Mouse (Mus musculus): ENCODE measurements at regions not wholly inside any gene's neighbourhood (a gene's known extent, or its start where the extent isn't known, plus 50 kb on each side); places are given as distances from the start of the nearest gene placed in this dataset.

DNA sequence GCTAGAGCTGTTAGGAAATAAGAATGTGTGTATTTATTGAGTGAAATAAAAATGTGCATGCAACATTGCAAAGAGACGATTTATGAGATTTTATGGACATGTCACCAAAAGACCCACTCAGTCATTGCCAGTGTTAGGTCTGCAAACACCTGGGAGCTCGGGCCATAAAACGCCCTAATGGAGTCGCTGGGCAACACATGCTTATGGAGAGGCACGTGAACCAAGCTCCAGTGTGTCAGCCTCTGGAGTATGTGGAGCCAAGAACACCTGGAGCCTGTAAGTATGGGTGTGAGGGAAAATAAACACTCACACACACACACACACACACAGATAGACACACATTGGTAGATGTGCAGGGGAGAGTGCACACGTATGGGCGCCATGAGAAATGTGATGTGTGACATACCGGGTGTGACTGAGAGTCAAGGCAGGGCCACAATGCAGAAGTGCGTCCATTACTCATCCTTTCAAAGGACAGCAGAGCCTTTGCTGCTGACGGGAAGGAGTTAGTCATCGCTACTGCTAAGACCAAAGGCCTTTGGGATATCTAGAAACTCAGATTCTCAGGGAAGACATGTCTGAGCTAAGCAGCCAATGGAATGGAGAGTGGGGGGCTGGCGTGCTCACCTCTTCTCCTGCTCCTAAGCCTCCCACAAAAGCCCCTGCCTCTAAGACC, 124.2 kb downstream of the Gm826 start:
- H3K9me3 ChIP-seq (ENCODE audit: control insufficient read depth, low read length): no peaks in the 10 kb centered on the region
- H3K4me1 ChIP-seq (ENCODE audit: control insufficient read depth, insufficient read depth, low read length): no peaks in the 10 kb centered on the region
- no peak overlapping the region for H3K27ac ChIP-seq (ENCODE audit: low read depth, low read length)
- H3K4me3 ChIP-seq (ENCODE audit: low read length): no peak overlapping the region
- H3K9ac ChIP-seq (ENCODE audit: low read depth, low read length): no peak overlapping the region
- no peaks in the 10 kb centered on the region for H3K27me3 ChIP-seq (ENCODE audit: control insufficient read depth, insufficient read depth, low read length)
- no peak for ATAC-seq (ENCODE audit: low FRiP score, low TSS enrichment)
- WGBS: 81% methylated on average over 12 of the region's 12 CpGs
- H3K4me2 ChIP-seq (replicated peaks; ENCODE audit: low read depth, low read length): no peak overlapping the region
- no peaks in the 10 kb centered on the region for H3K36me3 ChIP-seq (ENCODE audit: control insufficient read depth, insufficient read depth, low read length)

DNA sequence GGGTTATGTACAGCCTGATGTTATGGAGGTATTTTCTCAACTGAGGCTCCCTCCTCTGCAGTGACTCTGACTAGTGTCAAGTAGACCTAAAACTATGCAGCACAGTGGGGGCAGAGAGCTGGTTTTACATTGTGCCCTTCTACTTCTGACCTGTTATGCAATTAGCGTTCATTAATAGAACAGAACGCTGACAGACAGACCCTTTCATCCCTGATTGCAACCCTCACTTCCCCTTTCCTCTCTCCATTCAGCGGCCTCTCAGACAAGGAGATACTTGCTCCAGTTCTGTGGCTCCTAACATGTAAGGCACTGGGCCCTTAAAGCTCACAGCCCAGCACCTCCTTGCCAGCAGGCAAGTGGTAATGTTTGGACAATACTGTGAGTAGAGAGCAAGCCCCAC, 125.7 kb downstream of the Gm826 start:
- Histone ChIP-seq H3K9me3 (ENCODE audit: control insufficient read depth, low read length) (no peaks in the 10 kb centered on the region), H3K36me3 (ENCODE audit: control insufficient read depth, insufficient read depth, low read length) (no peaks in the 10 kb centered on the region), H3K4me3 (ENCODE audit: low read length) (no peak overlapping the region), H3K27me3 (ENCODE audit: control insufficient read depth, insufficient read depth, low read length) (no peaks in the 10 kb centered on the region), H3K4me2 (replicated peaks; ENCODE audit: low read depth, low read length) (no peak overlapping the region), H3K27ac (ENCODE audit: low read depth, low read length) (no peak overlapping the region), H3K4me1 (ENCODE audit: control insufficient read depth, insufficient read depth, low read length) (no peaks in the 10 kb centered on the region), H3K9ac (ENCODE audit: low read depth, low read length) (no peak overlapping the region)
- ATAC-seq (ENCODE audit: low FRiP score, low TSS enrichment): no peak
- WGBS: 69% methylated on average over 3 of the region's 3 CpGs

DNA sequence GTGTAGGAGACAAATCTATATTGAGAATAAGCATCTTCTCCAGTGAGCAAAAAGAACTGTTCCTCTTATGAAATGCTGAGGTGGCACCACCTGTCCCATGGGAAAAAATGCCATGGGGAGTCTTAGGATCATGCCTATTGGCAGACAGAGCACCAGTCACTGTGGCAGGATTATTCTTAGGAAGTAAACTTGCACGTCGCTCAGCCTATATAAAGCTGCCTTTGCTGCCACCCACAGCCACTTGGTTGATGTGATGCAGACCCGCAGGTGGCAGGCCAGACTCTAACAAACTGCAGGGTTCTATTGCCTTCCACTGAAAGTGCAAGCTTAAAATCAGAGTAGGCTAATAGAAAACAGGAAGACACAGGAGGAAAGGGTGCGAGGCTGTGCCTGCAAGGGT, 126.7 kb downstream of the Gm826 start:
- Histone ChIP-seq H3K4me2 (replicated peaks; ENCODE audit: low read depth, low read length) (no peak overlapping the region), H3K27me3 (ENCODE audit: control insufficient read depth, insufficient read depth, low read length) (no peaks in the 10 kb centered on the region), H3K4me3 (ENCODE audit: low read length) (no peak overlapping the region), H3K9ac (ENCODE audit: low read depth, low read length) (no peak overlapping the region), H3K27ac (ENCODE audit: low read depth, low read length) (no peak overlapping the region), H3K36me3 (ENCODE audit: control insufficient read depth, insufficient read depth, low read length) (no peaks in the 10 kb centered on the region), H3K9me3 (ENCODE audit: control insufficient read depth, low read length) (no peaks in the 10 kb centered on the region), H3K4me1 (ENCODE audit: control insufficient read depth, insufficient read depth, low read length) (no peaks in the 10 kb centered on the region)
- no peak for ATAC-seq (ENCODE audit: low FRiP score, low TSS enrichment)
- 80% methylated on average over 4 of the region's 4 CpGs for WGBS

DNA sequence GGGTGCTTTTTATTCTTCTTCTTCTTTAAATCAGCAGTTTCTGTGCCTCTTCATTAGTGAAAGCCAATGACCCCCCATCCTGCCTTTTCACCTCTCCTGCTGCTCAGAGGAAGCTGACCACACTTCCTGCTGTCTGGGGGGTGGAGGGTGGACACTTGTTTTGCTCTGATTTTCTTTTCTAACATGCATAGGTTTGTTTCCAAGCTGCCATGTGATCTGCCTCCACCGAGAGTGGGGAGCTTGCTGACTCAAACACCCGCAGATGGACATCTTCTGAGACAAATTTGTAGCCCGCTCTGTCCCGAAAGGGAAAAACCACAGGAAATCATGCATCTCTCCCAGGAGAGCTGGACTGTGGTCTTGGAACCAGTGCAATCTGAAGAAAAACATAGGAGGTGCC, 141.3 kb downstream of the Gm826 start:
- Histone ChIP-seq H3K27me3 (ENCODE audit: control insufficient read depth, insufficient read depth, low read length) (no peaks in the 10 kb centered on the region), H3K36me3 (ENCODE audit: control insufficient read depth, insufficient read depth, low read length) (no peaks in the 10 kb centered on the region), H3K27ac (ENCODE audit: low read depth, low read length) (no peak overlapping the region), H3K9me3 (ENCODE audit: control insufficient read depth, low read length) (no peaks in the 10 kb centered on the region), H3K9ac (ENCODE audit: low read depth, low read length) (no peak overlapping the region), H3K4me2 (replicated peaks; ENCODE audit: low read depth, low read length) (no peak overlapping the region), H3K4me3 (ENCODE audit: low read length) (no peak overlapping the region), H3K4me1 (ENCODE audit: control insufficient read depth, insufficient read depth, low read length) (no peaks in the 10 kb centered on the region)
- 70% methylated on average over 4 of the region's 4 CpGs for whole genome bisulfite sequencing
- no peak for ATAC-seq (ENCODE audit: low FRiP score, low TSS enrichment)

DNA sequence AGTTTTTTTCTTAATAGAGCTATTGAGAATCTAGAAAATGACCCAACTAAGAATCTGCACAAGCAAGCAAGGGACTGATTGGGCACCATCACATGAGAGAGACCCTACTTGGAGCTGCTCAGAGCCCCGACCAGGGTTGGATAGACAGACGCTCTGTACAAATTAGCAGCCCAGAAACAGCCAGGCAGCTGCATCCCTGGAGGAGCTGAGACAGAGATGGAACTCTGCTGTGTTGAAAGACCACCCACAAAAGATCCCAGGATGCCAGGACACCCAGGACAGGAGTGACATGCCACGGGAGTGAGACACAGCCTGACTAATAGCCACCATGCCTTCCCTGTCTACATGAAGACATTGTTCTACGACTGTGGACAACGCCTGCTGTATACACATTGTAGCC, 147.9 kb downstream of the Gm826 start:
- H3K9ac ChIP-seq (ENCODE audit: low read depth, low read length): no peak overlapping the region
- H3K9me3 ChIP-seq (ENCODE audit: control insufficient read depth, low read length): no peaks in the 10 kb centered on the region
- H3K27me3 ChIP-seq (ENCODE audit: control insufficient read depth, insufficient read depth, low read length): no peaks in the 10 kb centered on the region
- WGBS: 84% methylated on average over 5 of the region's 5 CpGs
- H3K4me2 ChIP-seq (replicated peaks; ENCODE audit: low read depth, low read length): no peak overlapping the region
- ATAC-seq (ENCODE audit: low FRiP score, low TSS enrichment): no peak
- H3K27ac ChIP-seq (ENCODE audit: low read depth, low read length): no peak overlapping the region
- H3K36me3 ChIP-seq (ENCODE audit: control insufficient read depth, insufficient read depth, low read length): no peaks in the 10 kb centered on the region
- no peak overlapping the region for H3K4me3 ChIP-seq (ENCODE audit: low read length)
- no peaks in the 10 kb centered on the region for H3K4me1 ChIP-seq (ENCODE audit: control insufficient read depth, insufficient read depth, low read length)

DNA sequence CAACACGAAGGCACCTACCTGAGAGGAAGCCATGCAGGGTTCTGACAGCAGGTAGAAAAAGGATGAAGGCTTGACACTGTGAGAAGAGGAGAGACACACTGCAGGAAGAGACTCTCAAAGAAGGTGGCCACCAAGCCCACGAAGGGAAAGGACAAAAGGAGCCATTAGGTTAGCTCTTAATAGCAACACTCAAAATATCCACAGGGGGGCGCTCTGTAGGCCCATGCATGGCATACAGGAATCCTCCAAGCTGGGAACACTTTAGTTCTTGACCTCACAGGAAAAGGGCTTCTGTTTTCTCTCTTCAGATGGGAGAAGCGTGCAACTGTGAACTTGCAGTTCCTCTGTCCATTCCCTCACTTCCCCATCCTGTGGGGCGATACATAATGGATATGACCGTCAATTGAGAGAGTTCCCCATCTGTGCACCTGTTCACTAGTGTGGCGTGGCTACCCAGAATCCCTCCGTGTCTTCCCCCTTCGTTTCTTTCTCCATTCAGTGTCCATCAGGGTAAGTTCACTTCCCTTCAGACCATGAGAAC, 162.9 kb downstream of the Gm826 start:
- Histone ChIP-seq H3K36me3 (ENCODE audit: control insufficient read depth, insufficient read depth, low read length) (no peaks in the 10 kb centered on the region), H3K9me3 (ENCODE audit: control insufficient read depth, low read length) (no peaks in the 10 kb centered on the region), H3K4me3 (ENCODE audit: low read length) (no peak overlapping the region), H3K4me2 (replicated peaks; ENCODE audit: low read depth, low read length) (no peak overlapping the region), H3K27me3 (ENCODE audit: control insufficient read depth, insufficient read depth, low read length) (no peaks in the 10 kb centered on the region), H3K4me1 (ENCODE audit: control insufficient read depth, insufficient read depth, low read length) (no peaks in the 10 kb centered on the region), H3K27ac (ENCODE audit: low read depth, low read length) (no peak overlapping the region), H3K9ac (ENCODE audit: low read depth, low read length) (no peak overlapping the region)
- whole genome bisulfite sequencing: 80% methylated on average over 9 of the region's 9 CpGs
- ATAC-seq (ENCODE audit: low FRiP score, low TSS enrichment): no peak

DNA sequence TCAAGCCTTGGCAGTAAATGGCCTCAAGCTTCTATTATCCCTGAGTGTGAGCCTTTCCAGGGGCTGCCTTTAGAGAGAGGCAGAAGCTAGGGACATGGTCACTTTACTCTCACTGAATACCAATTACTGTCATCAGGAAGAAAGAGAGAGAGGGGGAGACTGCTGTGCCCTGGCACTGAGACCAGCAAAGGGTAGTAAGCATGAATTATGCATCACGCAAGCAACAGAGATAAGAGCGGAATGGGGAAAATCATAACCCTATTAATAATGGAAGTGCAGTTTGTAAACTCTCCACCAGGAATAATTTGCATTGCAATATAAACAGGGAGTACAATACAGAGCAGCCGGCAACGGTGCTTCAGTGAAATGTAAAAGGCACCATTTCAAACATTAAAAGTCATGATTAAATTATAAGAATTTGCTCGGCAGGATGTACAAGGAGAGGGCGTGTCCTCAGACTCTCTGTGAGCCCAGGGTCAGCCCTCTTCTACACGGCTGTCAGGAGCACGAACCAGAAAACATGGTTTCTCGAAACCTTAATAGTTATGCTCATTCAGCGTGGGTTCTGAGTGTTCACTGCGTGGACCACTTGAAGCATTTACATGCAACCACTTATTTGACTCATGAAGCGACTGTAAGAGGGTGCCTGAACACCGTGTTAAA, 175.2 kb downstream of the Gm826 start:
- Histone ChIP-seq H3K9me3 (ENCODE audit: control insufficient read depth, low read length) (no peaks in the 10 kb centered on the region), H3K4me2 (replicated peaks; ENCODE audit: low read depth, low read length) (no peak overlapping the region), H3K4me3 (ENCODE audit: low read length) (no peak overlapping the region), H3K4me1 (ENCODE audit: control insufficient read depth, insufficient read depth, low read length) (no peaks in the 10 kb centered on the region), H3K27ac (ENCODE audit: low read depth, low read length) (no peak overlapping the region), H3K9ac (ENCODE audit: low read depth, low read length) (no peak overlapping the region), H3K36me3 (ENCODE audit: control insufficient read depth, insufficient read depth, low read length) (no peaks in the 10 kb centered on the region), H3K27me3 (ENCODE audit: control insufficient read depth, insufficient read depth, low read length) (no peaks in the 10 kb centered on the region)
- 83% methylated on average over 13 of the region's 13 CpGs for WGBS
- no peak for ATAC-seq (ENCODE audit: low FRiP score, low TSS enrichment)

DNA sequence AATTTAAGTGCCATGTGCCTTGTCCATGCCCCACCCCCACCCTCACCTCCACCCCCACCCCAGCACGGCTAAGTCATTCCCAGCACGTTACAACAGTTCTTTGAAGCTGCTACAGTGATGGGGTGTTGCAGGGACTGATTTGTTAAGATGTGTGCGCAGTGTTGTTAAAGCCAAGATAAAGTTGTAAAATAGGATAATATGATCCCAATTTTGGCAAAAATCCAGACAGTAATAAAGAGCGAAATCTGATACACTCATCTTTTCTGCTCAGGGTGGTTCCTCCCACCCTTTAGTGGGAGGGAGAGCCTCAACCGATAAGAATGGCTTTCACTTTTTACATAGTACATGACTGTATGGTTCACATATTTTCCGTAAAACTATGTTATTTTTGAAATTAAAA, 180.2 kb downstream of the Gm826 start:
- Histone ChIP-seq H3K36me3 (ENCODE audit: control insufficient read depth, insufficient read depth, low read length) (no peaks in the 10 kb centered on the region), H3K4me2 (replicated peaks; ENCODE audit: low read depth, low read length) (no peak overlapping the region), H3K27me3 (ENCODE audit: control insufficient read depth, insufficient read depth, low read length) (peaks cover 2% of the 10 kb centered on the region; the same call in 1 of the 2 replicates), H3K4me1 (ENCODE audit: control insufficient read depth, insufficient read depth, low read length) (no peaks in the 10 kb centered on the region), H3K9me3 (ENCODE audit: control insufficient read depth, low read length) (no peaks in the 10 kb centered on the region), H3K9ac (ENCODE audit: low read depth, low read length) (no peak overlapping the region), H3K4me3 (ENCODE audit: low read length) (no peak overlapping the region), H3K27ac (ENCODE audit: low read depth, low read length) (no peak overlapping the region)
- ATAC-seq (ENCODE audit: low FRiP score, low TSS enrichment): peak; percentile 55; the same call in 1 of the 2 replicates
- 32% methylated on average over 6 of the region's 6 CpGs for WGBS

DNA sequence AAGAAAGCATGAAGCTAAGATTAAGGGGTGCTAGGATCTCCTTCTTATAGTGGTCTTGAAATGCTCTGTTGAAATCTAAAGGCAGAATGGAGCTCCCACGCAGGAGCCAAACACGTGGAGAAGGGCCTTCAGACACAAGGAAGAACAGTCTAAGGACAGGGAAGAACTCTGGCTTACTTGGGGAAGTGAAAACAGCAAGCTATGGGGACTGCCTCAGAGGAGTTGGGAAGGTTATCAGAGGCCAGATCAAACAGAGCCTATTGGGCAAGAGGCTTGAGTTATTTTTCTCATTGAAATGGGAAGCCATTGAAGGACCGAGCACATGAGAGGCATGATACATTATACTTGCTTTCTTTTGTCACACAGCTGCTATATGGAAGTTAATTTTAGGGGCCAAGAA, 181.9 kb downstream of the Gm826 start:
- Histone ChIP-seq H3K9me3 (ENCODE audit: control insufficient read depth, low read length) (no peaks in the 10 kb centered on the region), H3K4me3 (ENCODE audit: low read length) (no peak overlapping the region), H3K4me2 (replicated peaks; ENCODE audit: low read depth, low read length) (no peak overlapping the region), H3K36me3 (ENCODE audit: control insufficient read depth, insufficient read depth, low read length) (no peaks in the 10 kb centered on the region), H3K27me3 (ENCODE audit: control insufficient read depth, insufficient read depth, low read length) (peaks cover 2% of the 10 kb centered on the region; the same call in 1 of the 2 replicates), H3K27ac (ENCODE audit: low read depth, low read length) (no peak overlapping the region), H3K9ac (ENCODE audit: low read depth, low read length) (no peak overlapping the region), H3K4me1 (ENCODE audit: control insufficient read depth, insufficient read depth, low read length) (no peaks in the 10 kb centered on the region)
- no peak for ATAC-seq (ENCODE audit: low FRiP score, low TSS enrichment)
- 87% methylated on average over 3 of the region's 3 CpGs for WGBS

All from kidney, embryonic 14.5 days (tissue).